Mouse (Mus musculus) liver, postnatal 0 days (tissue): ENCODE results near the gene Tmem254a. TPM values are rescaled to one million over a fixed set of nuclear protein-coding genes. Genes with fewer than 3 reads are reported as not detected.
"Not testable (repeated sequence)": the region's sequence is repeated elsewhere in the genome, so short reads cannot be mapped to it uniquely, and the experiment has no call there.

Experiments used
- ATAC-seq: fragments of 200-750 bp; cut with Nextera tagmentation; 2 replicates; pipeline ENCODE4 v1.8.0; 2017; ENCODE audit warnings: mild to moderate bottlenecking, moderate library complexity
- DNase-seq: peaks from one replicate; pipeline ENCODE4 v3.0.0-alpha.2; 2016
- H3K27ac ChIP-seq: fragments of 300-500 bp; sonication (generic); 2 replicates; pipeline ENCODE4 v1.5.1; 2014; ENCODE audit warnings: antibody characterized with exemption, moderate library complexity, mild to moderate bottlenecking, low read depth
- H3K27me3 ChIP-seq: fragments of 300-500 bp; sonication (generic); 2 replicates; pipeline ENCODE4 v1.6.1; 2014; ENCODE audit warnings: low read length, control low read depth, mixed read lengths; ENCODE audit not compliant: insufficient read depth
- H3K36me3 ChIP-seq: fragments of 300-500 bp; sonication (generic); replicated peaks from 2 replicates; pipeline ENCODE4 v1.6.1; 2014; ENCODE audit warnings: mild to moderate bottlenecking, control low read depth, low read length, moderate library complexity, mixed read lengths; ENCODE audit not compliant: insufficient read depth
- H3K4me1 ChIP-seq: fragments of 300-500 bp; sonication (generic); 2 replicates; pipeline ENCODE4 v1.6.1; 2014; ENCODE audit warnings: antibody characterized with exemption, mild to moderate bottlenecking, control low read depth; ENCODE audit not compliant: insufficient read depth
- H3K4me2 ChIP-seq: fragments of 300-500 bp; sonication (generic); 2 replicates; pipeline ENCODE4 v1.6.1; 2014; ENCODE audit warnings: low read depth, mild to moderate bottlenecking, low read length, moderate library complexity, mixed read lengths
- H3K4me3 ChIP-seq: fragments of 300-500 bp; sonication (generic); 2 replicates; pipeline ENCODE4 v1.5.1; 2014; ENCODE audit warnings: low read depth, low read length
- H3K9ac ChIP-seq: fragments of 300-500 bp; sonication (generic); replicated peaks from 2 replicates; pipeline ENCODE4 v1.6.1; 2014; ENCODE audit warnings: mild to moderate bottlenecking, moderate library complexity
- H3K9me3 ChIP-seq: fragments of 300-500 bp; sonication (generic); 2 replicates; pipeline ENCODE4 v1.6.1; 2016; ENCODE audit warnings: mild to moderate bottlenecking, control low read depth, low read length, mixed read lengths
- whole genome bisulfite sequencing: fragments of 180-500 bp; shearing (Covaris S2); extraction: QIAGEN DNeasy Blood & Tissue Kit; methylation state at CpG from one replicate; pipeline ENCODE4 v1.1.7; 2014; ENCODE audit not compliant: insufficient replicate concordance; 5-methylcytosine and 5-hydroxymethylcytosine counted together
- polyA plus RNA-seq: library from polyadenylated mRNA; unstranded; fragments of >200 nt; fragmentation: Nextera tagmentation; extraction: Ambion mirVana; gene quantifications from 2 replicates; pipeline ENCODE4 v1.2.1, GENCODE M21; 2015

Tmem254a gene
- polyA plus RNA-seq, 1 experiment from 2014 or later: 2.6 TPM

GRCm38 (mm10) chr14:25903000-25903399, 24.5 kb downstream of the Tmem254a start, which contains the start of gene Plac9a:
TSS of gene Plac9a (minus strand) at chr14:25903100.
- H3K9ac ChIP-seq, H3K27ac ChIP-seq, H3K4me3 ChIP-seq, H3K4me1 ChIP-seq, DNase-seq, H3K4me2 ChIP-seq, H3K9me3 ChIP-seq, H3K27me3 ChIP-seq, ATAC-seq, H3K36me3 ChIP-seq: not testable (repeated sequence)
- WGBS: no CpG with 5 or more reads among the region's 10 CpGs

GRCm38 (mm10) chr14:25895686-25896085, 31.8 kb downstream of the Tmem254a start:
- not testable (repeated sequence) for ATAC-seq, H3K4me1 ChIP-seq, H3K9me3 ChIP-seq, H3K27ac ChIP-seq, DNase-seq, H3K27me3 ChIP-seq, H3K4me3 ChIP-seq, H3K4me2 ChIP-seq, H3K9ac ChIP-seq, H3K36me3 ChIP-seq
- WGBS: no CpG with 5 or more reads among the region's 7 CpGs

DNA sequence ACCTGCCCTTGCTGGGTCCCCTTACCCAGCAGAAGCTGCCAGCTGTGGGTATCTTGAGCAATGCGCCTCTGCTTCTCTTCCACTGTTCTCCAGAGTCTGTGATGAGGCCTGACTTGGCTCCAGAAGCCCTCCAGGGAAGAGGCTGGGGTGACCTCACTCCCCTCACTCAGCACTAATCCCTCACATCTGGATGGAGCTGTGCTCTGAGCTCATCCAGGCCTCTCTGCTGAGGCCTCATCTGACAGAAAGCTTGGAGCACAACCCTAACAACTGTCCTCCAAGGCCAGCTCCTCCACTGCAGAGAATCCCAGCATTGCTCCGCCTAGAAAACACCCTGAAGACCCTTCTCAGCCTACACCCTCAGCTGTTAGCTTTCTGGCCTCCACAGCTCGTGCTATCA, 32.9 kb downstream of the Tmem254a start:
- WGBS: no CpG with 5 or more reads among the region's 3 CpGs
- DNase-seq, H3K4me1 ChIP-seq, H3K27ac ChIP-seq, ATAC-seq, H3K9ac ChIP-seq, H3K9me3 ChIP-seq, H3K4me2 ChIP-seq, H3K36me3 ChIP-seq, H3K27me3 ChIP-seq, H3K4me3 ChIP-seq: not testable (repeated sequence)

DNA sequence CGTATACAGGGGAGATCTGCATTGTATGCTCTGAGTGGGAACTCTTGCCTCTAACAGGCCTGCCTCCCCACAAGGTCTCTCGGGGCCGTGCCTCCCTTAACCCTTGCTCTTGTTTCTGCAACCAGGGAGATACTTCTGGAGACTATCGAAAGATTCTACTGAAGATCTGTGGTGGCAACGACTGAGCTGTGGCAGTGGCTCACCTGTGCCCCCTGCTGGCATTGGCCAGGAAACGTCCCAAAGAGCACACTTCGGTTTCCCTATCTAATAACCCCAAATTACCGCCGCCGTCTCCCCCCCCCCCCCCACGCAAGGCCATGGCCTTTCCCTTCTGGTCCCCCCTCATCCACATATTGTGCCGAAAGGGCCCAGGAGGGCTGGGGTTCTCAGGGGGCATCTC, 41.6 kb downstream of the Tmem254a start:
- not testable (repeated sequence) for H3K27ac ChIP-seq, H3K9me3 ChIP-seq, H3K4me2 ChIP-seq, H3K27me3 ChIP-seq, DNase-seq, H3K36me3 ChIP-seq, H3K4me3 ChIP-seq, ATAC-seq, H3K9ac ChIP-seq, H3K4me1 ChIP-seq
- no CpG with 5 or more reads among the region's 12 CpGs for WGBS

DNA sequence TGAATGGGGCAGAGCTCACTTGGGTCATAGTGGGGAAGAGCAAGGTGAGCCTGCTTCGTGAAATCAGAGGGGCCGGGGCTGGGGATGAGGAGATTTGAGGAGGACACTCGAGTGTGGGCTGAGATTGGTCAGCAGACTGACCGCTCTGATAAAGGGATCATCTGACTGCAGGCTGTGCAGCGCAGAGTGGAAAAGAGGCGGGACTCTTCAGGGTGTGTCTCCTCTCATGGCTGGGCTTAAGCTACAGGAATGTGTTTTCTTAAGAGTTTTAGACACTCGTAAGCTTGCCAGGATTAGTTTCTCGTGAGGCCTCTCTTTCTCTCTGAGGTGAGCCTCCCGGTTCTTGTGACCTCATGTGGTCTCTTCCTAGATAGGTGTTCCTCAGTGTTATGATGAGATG, 45.7 kb downstream of the Tmem254a start:
- H3K9ac ChIP-seq, H3K4me3 ChIP-seq, H3K27ac ChIP-seq, H3K4me2 ChIP-seq, H3K9me3 ChIP-seq, ATAC-seq, H3K36me3 ChIP-seq, DNase-seq, H3K4me1 ChIP-seq, H3K27me3 ChIP-seq: not testable (repeated sequence)
- no CpG with 5 or more reads among the region's 9 CpGs for WGBS

- not testable (repeated sequence) for ATAC-seq, H3K36me3 ChIP-seq, H3K27me3 ChIP-seq, H3K4me1 ChIP-seq, H3K9me3 ChIP-seq, H3K27ac ChIP-seq, H3K4me3 ChIP-seq, H3K9ac ChIP-seq, H3K4me2 ChIP-seq, DNase-seq
- no CpG with 5 or more reads among the region's 7 CpGs for WGBS
These were observed 50.8 kb downstream of the Tmem254a start for GRCm38 (mm10) chr14:25876640-25877039.

Other genes with a start within 250 kb of the Tmem254a start
- 36.0 and 38.4 TPM in 2 replicates for gene Ppif, start 233.5 kb downstream of the Tmem254a start, polyA plus RNA-seq
- 13.7 and 13.8 TPM in 2 replicates for gene Zcchc24, start 158.6 kb downstream of the Tmem254a start, polyA plus RNA-seq
- 13.1 and 13.9 TPM in 2 replicates for gene Anxa11, start 85.5 kb downstream of the Tmem254a start, polyA plus RNA-seq
- not detected in 2 replicates for gene Plac9a, start 24.6 kb downstream of the Tmem254a start, polyA plus RNA-seq
- 0.06 and 0.12 TPM in 2 replicates for gene Cphx1, start 10.6 kb upstream of the Tmem254a start, polyA plus RNA-seq
- not detected in 2 replicates for gene Duxbl1, start 50.9 kb upstream of the Tmem254a start, polyA plus RNA-seq
- 5.4 and 7.9 TPM in 2 replicates for gene Gm9780, start 115.0 kb upstream of the Tmem254a start, polyA plus RNA-seq
- 34.7 and 41.0 TPM in 2 replicates for gene Tmem254c, start 139.7 kb upstream of the Tmem254a start, polyA plus RNA-seq
- not detected in 2 replicates for gene Cphx2, start 153.8 kb upstream of the Tmem254a start, polyA plus RNA-seq
- gene Cphx3, start 154.6 kb upstream of the Tmem254a start, polyA plus RNA-seq: not detected in 2 replicates
- 0.08 TPM in 1 of 2 replicates, not detected in the other for gene Duxbl2, start 190.7 kb upstream of the Tmem254a start, polyA plus RNA-seq